Mouse (Mus musculus): ENCODE data around the gene Srp72. TPM values are rescaled to one million over a fixed set of nuclear protein-coding genes. Genes with fewer than 3 reads are reported as not detected.
A peak's percentile ranks its signal among the peaks of the same experiment; 100 is the strongest.
"Not testable (repeated sequence)": the region's sequence is repeated elsewhere in the genome, so short reads cannot be mapped to it uniquely, and the experiment has no call there.

The Srp72 gene
- polyA plus RNA-seq, 1 experiment from 2014 or later: 82.3 TPM

DNA sequence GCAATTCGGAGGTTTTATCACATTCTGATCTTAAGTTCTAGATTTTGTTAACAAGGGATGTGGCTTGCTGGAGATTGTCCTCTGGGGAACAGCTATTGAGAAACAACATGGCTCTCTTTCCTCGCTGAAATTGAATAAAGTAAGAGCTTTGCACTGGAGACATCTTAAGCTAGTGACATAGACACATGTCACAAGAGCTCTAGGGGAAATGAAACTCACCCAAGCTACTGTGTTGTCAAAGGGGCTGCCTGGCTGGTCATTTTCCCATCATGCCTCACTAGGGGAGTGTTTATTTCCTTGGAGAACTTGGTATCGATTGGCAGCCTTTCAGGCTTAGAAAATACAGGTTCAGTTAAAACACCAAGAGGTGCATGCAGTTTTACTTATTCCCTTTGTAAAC, 38.7 kb downstream of the Srp72 start:
- no peak overlapping the region for H3K4me3 ChIP-seq (ENCODE audit: low read depth, low read length)
- no peaks in the 10 kb centered on the region for H3K36me3 ChIP-seq (ENCODE audit: control insufficient read depth, insufficient read depth, low read length)
- no peak overlapping the region for H3K4me2 ChIP-seq (replicated peaks; ENCODE audit: low read depth, low read length)
- WGBS: 87% methylated on average over 3 of the region's 3 CpGs
- no peak overlapping the region for H3K27ac ChIP-seq (ENCODE audit: low read depth, low read length)
- H3K9ac ChIP-seq (ENCODE audit: low read depth, low read length): no peak overlapping the region
- DNase-seq (ENCODE audit: low spot score): no peak
- no peaks in the 10 kb centered on the region for H3K27me3 ChIP-seq (ENCODE audit: control insufficient read depth, insufficient read depth, low read length)
- H3K4me1 ChIP-seq (replicated peaks; ENCODE audit: control insufficient read depth, insufficient read depth, low read length): 0 out of 2 replicates have a peak, but pooled peaks cover 2% of the 10 kb centered on the region
- ATAC-seq (ENCODE audit: low FRiP score): no peak
- no peaks in the 10 kb centered on the region for H3K9me3 ChIP-seq (ENCODE audit: control insufficient read depth, low read length)

DNA sequence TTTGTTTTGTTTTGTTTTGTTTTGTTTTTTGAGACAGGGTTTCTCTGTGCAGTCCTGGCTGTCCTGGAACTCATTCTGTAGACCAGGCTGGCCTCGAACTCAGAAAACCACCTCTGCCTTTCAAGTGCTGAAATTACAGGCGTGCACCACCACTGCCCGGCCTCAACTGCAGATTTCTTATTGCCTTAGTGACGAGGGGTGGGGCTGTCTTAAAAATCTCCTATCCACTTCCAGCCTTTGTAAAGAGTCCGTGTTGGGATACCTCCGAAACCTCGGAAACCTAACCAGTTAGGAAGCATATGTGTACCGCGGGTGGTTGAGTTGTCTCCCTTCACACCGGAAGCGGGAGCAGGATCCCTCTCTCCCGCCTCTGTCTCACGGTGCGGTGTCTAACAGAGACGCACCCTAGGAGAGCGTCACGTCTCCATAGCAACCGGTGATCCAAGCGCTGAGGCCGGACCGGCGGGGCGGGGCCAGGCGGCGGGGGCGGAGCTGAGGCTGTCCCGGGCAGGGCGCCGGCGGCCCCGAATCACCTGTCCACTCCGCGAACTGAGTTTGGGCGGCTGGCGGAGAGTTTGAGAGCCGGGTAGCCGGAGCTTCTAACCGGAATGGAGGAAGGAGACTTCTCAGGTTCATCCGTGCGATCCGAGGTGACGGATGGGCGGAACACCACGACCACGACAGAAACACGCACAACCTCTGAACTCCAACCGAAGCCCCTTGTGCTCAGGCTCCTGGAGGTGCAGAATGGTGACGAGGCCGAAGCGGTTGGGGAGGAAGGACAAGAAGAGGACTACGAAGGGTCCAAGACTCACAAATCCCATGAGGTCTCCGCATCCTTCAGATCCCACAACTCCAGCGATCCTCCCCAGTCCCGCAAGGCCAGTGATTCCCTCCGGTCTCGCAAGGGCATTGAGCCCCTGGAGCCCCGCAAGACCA, 41.3 kb downstream of the Srp72 start, which contains the start of gene Thegl:
Thegl (plus strand) TSS at position 480 of the 939 bp plus-strand sequence.
- Histone ChIP-seq H3K36me3 (ENCODE audit: control insufficient read depth, insufficient read depth, low read length) (no peaks in the 10 kb centered on the region), H3K4me2 (replicated peaks; ENCODE audit: low read depth, low read length) (peak within 1 kb of the TSS; percentile 56), H3K4me3 (ENCODE audit: low read depth, low read length) (peak within 1 kb of the TSS; percentile 41), H3K27ac (ENCODE audit: low read depth, low read length) (no peak within 1 kb of the TSS), H3K9me3 (ENCODE audit: control insufficient read depth, low read length) (no peaks in the 10 kb centered on the region), H3K9ac (ENCODE audit: low read depth, low read length) (peak within 1 kb of the TSS; percentile 37), H3K4me1 (replicated peaks; ENCODE audit: control insufficient read depth, insufficient read depth, low read length) (0 out of 2 replicates have a peak, but pooled peaks cover 2% of the 10 kb centered on the region), H3K27me3 (ENCODE audit: control insufficient read depth, insufficient read depth, low read length) (no peaks in the 10 kb centered on the region)
- peak; percentile 89 for DNase-seq (ENCODE audit: low spot score)
- peak; percentile 97 for ATAC-seq (ENCODE audit: low FRiP score)
- 12% methylated on average over 57 of the region's 57 CpGs for WGBS

DNA sequence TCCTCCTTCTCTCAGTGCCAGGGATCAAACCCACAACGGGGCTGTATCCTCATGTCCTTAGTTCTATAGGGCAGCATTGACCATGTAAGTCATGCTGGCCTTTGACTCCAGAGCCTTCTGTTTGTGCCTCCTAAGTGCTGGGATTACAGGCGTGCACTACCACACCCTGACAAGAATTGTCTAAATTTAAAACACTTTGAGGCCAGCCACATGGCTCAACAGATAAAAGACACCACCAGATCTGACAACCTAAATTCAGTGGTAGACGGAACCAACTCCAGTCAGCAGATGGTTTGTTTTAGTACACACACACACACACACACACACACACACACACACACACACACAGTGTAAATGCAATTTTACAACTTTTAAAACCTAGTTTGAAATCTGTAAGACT, 53.6 kb downstream of the Srp72 start:
- Histone ChIP-seq H3K9me3 (ENCODE audit: control insufficient read depth, low read length) (no peaks in the 10 kb centered on the region), H3K9ac (ENCODE audit: low read depth, low read length) (no peak overlapping the region), H3K4me3 (ENCODE audit: low read depth, low read length) (no peak overlapping the region), H3K36me3 (ENCODE audit: control insufficient read depth, insufficient read depth, low read length) (no peaks in the 10 kb centered on the region), H3K27ac (ENCODE audit: low read depth, low read length) (no peak overlapping the region), H3K4me1 (replicated peaks; ENCODE audit: control insufficient read depth, insufficient read depth, low read length) (no peaks in the 10 kb centered on the region), H3K27me3 (ENCODE audit: control insufficient read depth, insufficient read depth, low read length) (no peaks in the 10 kb centered on the region), H3K4me2 (replicated peaks; ENCODE audit: low read depth, low read length) (no peak overlapping the region)
- DNase-seq (ENCODE audit: low spot score) (no peak), ATAC-seq (ENCODE audit: low FRiP score) (no peak)
- WGBS: 90% methylated on average over 3 of the region's 3 CpGs

DNA sequence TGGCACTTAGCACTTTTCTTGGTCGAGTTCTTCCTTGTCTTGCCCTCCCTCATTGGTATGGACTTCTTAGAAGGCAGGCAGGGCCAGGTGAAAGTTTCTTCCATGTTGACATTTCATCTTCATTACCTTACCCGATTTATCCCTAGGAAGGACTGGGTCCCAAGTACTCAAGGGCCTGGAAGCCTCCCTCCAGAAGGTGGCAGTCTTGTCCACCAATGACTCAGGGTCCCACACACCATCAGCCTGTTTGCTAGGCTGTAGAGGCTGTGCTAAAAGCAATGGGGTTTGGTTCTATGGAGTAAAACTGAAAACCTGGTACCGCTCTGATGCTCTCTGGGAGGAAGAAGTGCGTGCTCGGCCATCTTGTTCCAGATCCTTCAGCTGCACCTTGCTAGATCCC, 55.3 kb downstream of the Srp72 start:
- Histone ChIP-seq H3K4me2 (replicated peaks; ENCODE audit: low read depth, low read length) (no peak overlapping the region), H3K4me1 (replicated peaks; ENCODE audit: control insufficient read depth, insufficient read depth, low read length) (no peaks in the 10 kb centered on the region), H3K4me3 (ENCODE audit: low read depth, low read length) (no peak overlapping the region), H3K27me3 (ENCODE audit: control insufficient read depth, insufficient read depth, low read length) (no peaks in the 10 kb centered on the region), H3K36me3 (ENCODE audit: control insufficient read depth, insufficient read depth, low read length) (no peaks in the 10 kb centered on the region), H3K27ac (ENCODE audit: low read depth, low read length) (no peak overlapping the region), H3K9ac (ENCODE audit: low read depth, low read length) (no peak overlapping the region), H3K9me3 (ENCODE audit: control insufficient read depth, low read length) (no peaks in the 10 kb centered on the region)
- peak; percentile 8 for DNase-seq (ENCODE audit: low spot score)
- 87% methylated on average over 5 of the region's 5 CpGs for WGBS
- ATAC-seq (ENCODE audit: low FRiP score): no peak

DNA sequence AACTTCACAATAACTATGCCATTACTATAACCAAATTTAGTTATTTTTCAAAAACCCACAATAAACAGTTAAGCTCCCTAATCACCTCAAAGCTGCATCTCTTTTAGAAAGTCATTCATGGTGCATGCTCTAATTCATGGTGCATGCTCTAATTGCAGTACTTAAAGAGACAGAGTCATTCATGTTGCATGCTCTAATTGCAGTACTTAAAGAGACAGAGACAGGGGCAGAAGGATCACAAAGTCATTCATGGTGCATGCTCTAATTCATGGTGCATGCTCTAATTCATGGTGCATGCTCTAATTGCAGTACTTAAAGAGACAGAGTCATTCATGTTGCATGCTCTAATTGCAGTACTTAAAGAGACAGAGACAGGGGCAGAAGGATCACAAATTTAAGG, 60.6 kb downstream of the Srp72 start:
- H3K36me3 ChIP-seq (ENCODE audit: control insufficient read depth, insufficient read depth, low read length); ATAC-seq (ENCODE audit: low FRiP score); H3K4me2 ChIP-seq (replicated peaks; ENCODE audit: low read depth, low read length); H3K4me3 ChIP-seq (ENCODE audit: low read depth, low read length); H3K9me3 ChIP-seq (ENCODE audit: control insufficient read depth, low read length); H3K9ac ChIP-seq (ENCODE audit: low read depth, low read length); H3K4me1 ChIP-seq (replicated peaks; ENCODE audit: control insufficient read depth, insufficient read depth, low read length); DNase-seq (ENCODE audit: low spot score); H3K27ac ChIP-seq (ENCODE audit: low read depth, low read length); H3K27me3 ChIP-seq (ENCODE audit: control insufficient read depth, insufficient read depth, low read length): not testable (repeated sequence)

DNA sequence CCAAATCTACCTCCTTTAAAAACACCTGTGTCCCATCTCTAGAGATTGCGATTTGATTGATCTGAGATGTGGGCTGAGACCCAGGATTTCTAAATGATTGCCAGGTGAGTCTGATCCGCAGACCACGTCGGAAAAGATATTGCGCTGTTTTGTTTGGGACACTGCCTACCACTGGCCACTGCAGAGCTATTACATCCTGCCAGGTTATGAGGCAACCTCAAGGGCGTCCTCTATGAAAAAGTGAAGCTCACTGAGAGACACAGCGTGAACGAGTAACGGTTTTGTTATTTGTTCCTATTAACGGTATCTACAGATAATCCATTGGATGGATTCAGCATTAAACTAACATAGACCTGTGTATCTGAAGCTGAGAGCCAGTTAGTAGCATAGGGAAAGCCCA, 64.0 kb downstream of the Srp72 start:
- no peak for ATAC-seq (ENCODE audit: low FRiP score)
- no peaks in the 10 kb centered on the region for H3K36me3 ChIP-seq (ENCODE audit: control insufficient read depth, insufficient read depth, low read length)
- WGBS: 90% methylated on average over 10 of the region's 10 CpGs
- no peaks in the 10 kb centered on the region for H3K27me3 ChIP-seq (ENCODE audit: control insufficient read depth, insufficient read depth, low read length)
- no peaks in the 10 kb centered on the region for H3K4me1 ChIP-seq (replicated peaks; ENCODE audit: control insufficient read depth, insufficient read depth, low read length)
- H3K4me3 ChIP-seq (ENCODE audit: low read depth, low read length): no peak overlapping the region
- H3K9me3 ChIP-seq (ENCODE audit: control insufficient read depth, low read length): no peaks in the 10 kb centered on the region
- H3K9ac ChIP-seq (ENCODE audit: low read depth, low read length): no peak overlapping the region
- H3K27ac ChIP-seq (ENCODE audit: low read depth, low read length): no peak overlapping the region
- no peak for DNase-seq (ENCODE audit: low spot score)
- H3K4me2 ChIP-seq (replicated peaks; ENCODE audit: low read depth, low read length): no peak overlapping the region

DNA sequence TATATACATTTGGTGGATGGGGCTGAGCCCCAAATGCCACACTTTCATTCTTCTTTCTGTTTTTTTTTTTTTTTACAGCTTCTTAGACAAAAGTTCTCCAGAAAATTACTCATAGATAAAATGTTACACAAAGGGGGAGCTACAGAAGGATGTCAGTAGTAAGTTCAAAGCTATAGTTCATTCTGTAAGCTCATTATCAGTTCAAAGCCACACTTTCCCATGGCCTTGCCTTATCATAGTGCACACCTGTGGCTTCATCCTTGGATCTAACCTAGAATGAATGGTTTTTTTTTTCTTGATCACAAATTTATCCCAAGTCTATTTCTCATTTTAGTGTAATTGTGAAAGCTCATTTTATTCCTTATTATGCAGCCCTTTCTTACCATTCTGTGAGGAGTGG, 64.9 kb downstream of the Srp72 start:
- Histone ChIP-seq H3K27ac (ENCODE audit: low read depth, low read length) (no peak overlapping the region), H3K36me3 (ENCODE audit: control insufficient read depth, insufficient read depth, low read length) (no peaks in the 10 kb centered on the region), H3K9me3 (ENCODE audit: control insufficient read depth, low read length) (no peaks in the 10 kb centered on the region), H3K27me3 (ENCODE audit: control insufficient read depth, insufficient read depth, low read length) (no peaks in the 10 kb centered on the region), H3K4me3 (ENCODE audit: low read depth, low read length) (no peak overlapping the region), H3K4me2 (replicated peaks; ENCODE audit: low read depth, low read length) (no peak overlapping the region), H3K4me1 (replicated peaks; ENCODE audit: control insufficient read depth, insufficient read depth, low read length) (no peaks in the 10 kb centered on the region), H3K9ac (ENCODE audit: low read depth, low read length) (no peak overlapping the region)
- no peak for ATAC-seq (ENCODE audit: low FRiP score)
- no peak for DNase-seq (ENCODE audit: low spot score)

DNA sequence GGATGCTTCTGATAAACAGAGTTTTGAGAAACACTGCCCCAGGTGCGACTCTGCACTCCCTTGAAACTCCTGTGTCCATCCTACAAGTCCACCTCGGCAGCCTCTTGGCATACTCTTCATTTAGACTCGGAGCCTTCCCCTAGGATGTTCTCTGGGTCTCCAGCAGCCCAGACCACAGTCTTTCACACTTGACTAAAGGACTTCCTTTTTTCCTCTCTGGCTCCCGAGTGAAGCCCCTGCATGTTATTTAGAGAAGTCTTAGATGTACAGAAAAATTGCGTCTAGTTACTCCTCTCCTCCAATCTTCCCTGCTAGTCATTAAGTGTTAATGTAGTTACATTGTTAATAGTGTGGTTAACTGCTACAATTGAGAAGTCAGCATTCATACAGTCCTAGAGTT, 69.9 kb downstream of the Srp72 start:
- Histone ChIP-seq H3K4me1 (replicated peaks; ENCODE audit: control insufficient read depth, insufficient read depth, low read length) (no peaks in the 10 kb centered on the region), H3K9me3 (ENCODE audit: control insufficient read depth, low read length) (no peaks in the 10 kb centered on the region), H3K4me2 (replicated peaks; ENCODE audit: low read depth, low read length) (no peak overlapping the region), H3K36me3 (ENCODE audit: control insufficient read depth, insufficient read depth, low read length) (no peaks in the 10 kb centered on the region), H3K9ac (ENCODE audit: low read depth, low read length) (no peak overlapping the region), H3K27ac (ENCODE audit: low read depth, low read length) (no peak overlapping the region), H3K27me3 (ENCODE audit: control insufficient read depth, insufficient read depth, low read length) (no peaks in the 10 kb centered on the region), H3K4me3 (ENCODE audit: low read depth, low read length) (no peak overlapping the region)
- ATAC-seq (ENCODE audit: low FRiP score): no peak
- 76% methylated on average over 5 of the region's 5 CpGs for WGBS
- no peak for DNase-seq (ENCODE audit: low spot score)
